Mouse (Mus musculus) cerebellum, adult 11 months (tissue): ENCODE results near the gene Pde9a.

ENCODE experiments used
- DNase-seq: peaks from one replicate; pipeline ENCODE4 v3.0.0; 2022

Gene Pde9a

DNA sequence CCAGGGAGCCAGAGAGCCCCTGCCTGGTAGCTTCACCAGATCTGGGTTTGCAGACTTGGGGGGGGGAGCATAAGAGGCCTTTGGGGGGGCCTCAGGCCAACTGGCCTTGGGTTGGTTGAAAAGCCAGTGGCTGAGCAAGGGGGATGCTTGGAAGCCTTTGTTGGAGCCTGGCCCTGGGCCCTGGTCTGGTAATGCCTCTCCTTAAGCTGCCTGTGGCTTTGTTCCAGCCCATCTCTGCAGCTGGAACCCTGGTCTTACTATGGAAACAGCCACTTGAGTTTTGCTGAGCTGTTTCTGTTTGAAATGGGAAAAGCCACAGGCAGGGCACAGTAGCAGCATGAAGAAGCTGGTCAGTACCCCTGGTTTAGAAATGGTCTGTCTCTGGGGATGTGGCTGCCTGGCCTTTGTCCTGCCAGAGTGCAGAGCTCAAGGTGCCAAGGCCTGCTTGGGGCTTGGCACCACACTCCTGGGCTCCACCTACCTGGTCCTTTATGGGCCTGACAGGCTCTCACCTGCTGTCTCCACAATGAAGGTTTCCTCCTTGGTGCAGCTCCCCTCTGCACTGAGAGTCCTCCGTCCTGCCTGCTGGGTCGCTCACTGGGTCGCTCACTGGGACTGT is 3.5 kb downstream of the Pde9a start:
- DNase-seq = no peak

DNA sequence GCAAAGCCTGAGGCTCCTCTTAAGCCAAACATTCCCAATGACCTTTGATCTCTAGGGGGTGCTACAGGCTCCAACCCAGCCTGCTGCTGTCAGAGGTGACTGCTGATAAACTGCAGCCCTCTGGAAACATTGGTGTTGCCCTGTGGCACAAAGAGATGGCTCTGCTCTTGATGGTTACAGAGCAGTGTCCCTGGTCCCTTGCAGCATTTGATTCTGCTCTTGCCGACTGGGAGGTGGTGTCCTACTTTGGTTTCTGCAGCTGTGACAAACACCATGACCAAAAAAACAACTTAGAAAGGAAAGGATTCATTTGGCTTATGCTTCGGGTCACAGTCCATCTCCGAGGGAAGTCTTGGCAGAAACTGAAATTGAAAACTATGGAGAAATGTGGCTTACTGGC is 5.5 kb downstream of the Pde9a start:
- DNase-seq = no peak

DNA sequence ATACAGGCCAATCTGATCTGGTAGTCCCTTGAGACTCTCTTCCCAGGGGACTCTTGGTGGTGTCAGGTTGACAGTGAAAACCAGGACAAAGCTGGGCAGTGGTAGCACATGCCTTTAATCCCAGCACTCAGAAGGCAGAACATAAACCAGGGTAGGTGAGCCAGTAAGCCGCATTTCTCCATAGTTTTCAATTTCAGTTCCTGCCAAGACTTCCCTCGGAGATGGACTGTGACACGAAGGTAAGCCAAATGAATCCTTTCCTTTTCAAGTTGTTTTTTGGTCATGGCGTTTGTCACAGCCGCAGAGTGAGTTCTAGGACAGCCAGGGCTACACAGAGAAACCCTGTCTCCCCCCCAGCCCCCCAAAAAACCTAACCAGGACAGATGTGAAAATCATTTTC is 6.0 kb downstream of the Pde9a start:
- DNase-seq = no peak

DNA sequence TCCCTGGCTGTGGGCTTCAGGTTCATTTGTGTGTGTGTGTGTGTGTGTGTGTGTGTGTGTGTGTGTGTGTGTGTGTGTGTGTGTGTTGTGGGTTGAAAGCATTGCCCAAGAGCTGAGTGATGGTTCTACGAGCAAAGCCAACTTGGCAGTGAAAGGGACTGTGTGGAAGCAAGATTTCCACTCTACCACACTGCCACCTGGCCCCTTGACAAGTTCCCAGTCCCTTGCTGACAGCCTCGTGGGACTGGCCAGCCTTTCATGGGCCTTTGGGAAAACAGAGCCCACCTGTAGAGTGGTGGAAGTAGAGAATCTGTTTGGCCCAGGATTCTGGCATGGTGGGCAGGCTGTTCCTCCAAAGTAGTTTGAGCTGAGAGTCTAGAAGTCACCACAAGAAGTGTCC is 7.8 kb downstream of the Pde9a start:
- DNase-seq = no peak

DNA sequence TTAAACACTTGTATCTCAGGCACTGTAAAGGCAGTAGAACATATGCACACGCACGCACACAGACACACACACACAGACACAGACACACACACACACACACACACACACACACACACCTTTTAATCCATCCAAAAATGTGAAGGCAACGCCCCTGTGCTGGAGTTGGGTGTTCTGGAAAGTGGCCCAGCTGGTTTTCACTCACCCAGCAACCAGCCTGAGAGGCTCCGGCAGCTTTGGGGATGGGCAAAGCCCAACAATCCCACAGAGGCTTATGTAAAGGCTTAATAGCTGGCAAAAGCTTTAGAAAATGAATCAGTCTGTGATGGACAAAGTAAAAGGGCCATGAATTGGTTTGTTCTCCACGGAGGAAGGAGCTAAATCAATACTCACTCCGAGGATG is 14.3 kb downstream of the Pde9a start:
- no peak for DNase-seq

DNA sequence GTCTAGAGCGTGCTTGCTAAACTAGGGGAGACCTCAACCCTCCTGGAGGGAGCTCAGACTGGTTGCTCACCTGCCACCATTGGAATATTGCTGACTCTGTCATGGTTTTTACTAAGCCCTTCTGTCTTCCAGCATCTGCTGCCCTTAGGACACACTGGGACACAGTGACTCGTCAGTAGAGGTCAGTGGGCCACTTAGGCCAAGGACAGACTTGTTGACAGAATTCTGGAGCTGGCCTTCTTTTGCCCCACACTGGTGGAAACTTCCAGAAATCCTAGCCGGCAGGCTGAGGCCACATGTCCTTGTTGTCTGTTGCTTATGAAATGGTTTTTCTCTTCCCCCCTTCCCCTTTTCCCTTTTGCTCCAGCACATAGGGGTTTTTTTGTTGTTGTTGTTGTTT is 15.2 kb downstream of the Pde9a start:
- DNase-seq = no peak

DNA sequence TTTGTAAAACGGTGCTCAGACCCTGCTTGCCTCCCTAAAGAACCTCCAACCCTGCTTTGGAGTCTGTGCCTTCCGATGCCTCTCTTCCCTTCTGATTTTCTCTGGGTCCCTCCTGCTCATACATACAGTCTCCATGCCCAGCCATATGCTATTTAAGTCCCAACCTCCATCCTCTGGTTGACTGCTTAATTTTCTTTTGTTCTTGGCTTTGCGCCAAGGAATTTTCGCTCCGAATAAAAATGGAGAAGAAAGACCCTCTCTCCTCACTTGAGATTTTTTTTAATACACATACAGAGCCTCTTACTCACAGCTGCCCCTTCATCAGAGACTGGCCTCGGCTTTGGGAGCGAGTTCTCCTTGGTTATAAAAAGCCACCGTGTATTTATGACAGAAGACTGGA is 16.7 kb downstream of the Pde9a start:
- DNase-seq = no peak

DNA sequence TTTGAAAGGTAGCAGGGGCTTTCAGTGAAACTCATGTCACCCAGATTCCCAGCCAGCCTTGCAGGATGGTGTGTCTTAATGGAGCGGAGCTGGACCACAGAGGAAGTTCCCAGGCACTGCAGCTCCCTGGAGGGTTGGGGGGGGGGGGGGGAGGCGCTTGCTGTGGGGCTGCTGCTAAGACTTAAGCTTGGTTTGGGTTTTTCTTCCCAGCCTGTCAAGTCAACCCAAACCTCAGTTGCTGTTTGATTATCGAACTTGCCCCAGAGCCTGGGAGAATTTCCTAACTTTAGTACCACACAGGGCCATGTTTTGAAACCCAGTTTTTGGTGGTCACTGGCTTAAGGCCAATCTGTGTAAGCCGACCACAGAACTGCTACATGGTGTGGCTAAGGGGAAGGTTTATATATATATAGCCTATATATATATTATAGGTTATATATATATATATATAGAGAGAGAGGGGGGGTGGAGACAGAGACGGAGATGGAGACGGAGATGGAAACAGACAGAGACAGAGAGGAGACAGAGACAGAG is 19.8 kb downstream of the Pde9a start:
- DNase-seq = no peak

DNA sequence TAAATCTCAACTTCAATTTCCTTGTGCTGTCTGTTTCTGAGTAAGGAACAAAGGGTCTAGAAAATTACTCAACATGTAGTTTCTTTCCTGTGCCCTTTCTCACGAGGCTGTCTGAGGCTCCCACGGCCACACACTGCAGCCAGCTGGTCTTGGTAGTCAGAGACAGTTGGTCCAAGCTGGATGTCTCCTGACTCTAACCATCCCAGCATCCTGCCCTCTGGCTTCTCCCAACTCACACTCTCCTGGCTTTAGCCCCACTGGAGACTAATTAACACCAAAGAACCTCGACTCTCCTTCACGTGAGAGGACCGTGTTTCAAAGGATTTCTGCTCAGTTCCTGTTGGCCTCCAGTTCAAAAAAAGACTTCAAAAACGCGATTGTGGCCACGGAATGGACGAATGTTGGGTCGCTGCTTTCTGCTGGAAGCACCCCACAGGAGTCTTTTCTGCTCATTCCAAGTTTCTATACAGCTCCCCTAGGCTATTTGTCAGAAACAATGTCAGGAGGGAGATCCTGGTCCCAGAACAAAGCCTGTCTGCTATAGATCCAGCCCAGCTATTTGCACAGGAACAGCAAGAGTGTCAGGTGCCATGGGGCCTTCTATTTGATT is 23.8 kb downstream of the Pde9a start:
- DNase-seq = no peak

DNA sequence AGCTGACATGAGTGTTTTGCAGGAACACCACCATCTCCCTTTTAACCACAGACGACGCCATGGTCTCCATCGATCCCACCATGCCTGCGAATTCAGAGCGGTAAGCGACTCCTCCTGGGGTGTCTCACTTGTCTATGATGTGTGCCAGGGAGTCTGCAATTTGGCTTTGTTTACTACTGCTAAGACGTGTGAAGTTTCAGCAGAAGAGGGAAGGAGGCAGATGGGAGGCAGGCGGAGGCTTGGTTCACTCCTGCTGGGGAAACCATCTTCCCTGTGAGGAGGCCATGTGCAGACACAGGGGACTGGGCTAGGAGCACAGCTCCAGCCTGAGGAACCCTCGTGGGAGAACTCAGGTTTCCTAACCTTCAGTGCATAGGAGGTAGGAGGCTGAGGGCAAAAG is 29.2 kb downstream of the Pde9a start:
- no peak for DNase-seq

DNA sequence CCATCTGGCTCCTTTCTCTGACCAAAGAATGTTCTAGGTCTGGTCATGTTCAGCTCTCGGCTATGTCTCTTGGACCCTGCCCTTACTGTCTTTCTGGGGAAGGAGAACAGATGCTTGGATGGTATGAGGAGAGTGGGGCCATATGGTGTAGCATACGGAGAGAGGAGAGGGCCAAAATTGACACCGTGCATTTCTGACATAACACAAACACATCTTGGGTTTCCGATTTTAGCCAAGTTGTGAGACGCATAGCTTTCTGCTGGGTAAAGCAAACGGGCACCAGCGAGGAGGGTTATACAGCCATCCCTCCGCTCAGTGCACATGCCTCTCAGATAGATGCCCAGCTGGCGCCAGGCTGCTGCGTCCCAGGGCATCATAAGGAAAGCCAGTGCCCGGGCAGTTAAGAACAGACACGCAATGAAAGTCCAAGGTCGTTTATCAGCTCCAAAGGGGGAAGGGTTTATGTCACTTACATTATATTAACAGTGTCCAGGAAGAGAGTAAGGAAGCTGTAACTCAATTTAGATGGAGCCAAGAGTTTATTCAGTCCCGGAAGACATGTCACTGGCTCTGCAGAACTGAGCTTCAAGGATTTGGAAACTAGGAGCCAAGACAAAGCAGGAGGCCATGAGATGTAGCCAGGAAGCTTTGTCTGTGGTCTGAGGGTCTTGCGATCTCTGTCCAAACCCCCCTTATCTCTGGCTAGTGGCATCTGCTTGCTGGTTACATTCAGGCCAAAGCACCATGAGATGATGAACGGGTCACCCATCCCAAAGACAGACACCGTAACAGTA is 33.0 kb downstream of the Pde9a start:
- peak; percentile 77 for DNase-seq

DNA sequence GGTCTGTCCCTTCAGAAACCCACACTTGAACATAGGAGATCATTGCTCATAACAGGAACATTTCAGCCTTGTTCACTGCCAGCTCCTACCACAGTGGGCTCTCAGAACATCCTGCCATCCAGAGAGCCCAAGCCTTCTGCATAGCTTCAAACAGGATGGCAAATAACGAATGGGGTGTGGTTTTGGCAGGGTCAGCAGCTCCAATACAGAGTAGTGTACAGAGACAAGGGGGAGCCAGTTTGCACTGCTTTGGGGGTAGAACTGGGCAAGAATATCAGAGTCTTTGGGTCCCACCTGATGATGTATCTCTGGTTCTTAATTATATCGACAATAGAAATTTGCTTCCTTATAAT is 33.6 kb downstream of the Pde9a start:
- DNase-seq = no peak

DNA sequence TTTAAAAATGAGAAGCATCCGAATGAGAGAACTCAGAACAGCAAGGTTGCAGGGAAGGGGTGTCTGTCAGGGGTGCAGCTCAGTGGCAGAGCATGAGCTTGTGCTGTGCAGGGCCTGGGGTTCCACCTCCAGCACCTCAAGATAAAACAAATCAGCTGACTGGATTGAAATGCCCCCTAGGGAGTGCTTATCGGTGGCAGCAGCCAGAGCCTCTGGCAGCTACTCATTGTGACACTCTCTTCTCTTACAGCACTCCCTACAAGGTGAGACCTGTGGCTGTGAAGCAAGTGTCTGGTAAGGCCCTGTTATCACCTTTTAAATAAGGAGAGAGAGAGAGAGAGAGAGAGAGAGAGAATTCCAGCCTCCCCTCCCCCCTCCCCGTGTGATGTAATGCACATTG is 34.0 kb downstream of the Pde9a start:
- DNase-seq = no peak

DNA sequence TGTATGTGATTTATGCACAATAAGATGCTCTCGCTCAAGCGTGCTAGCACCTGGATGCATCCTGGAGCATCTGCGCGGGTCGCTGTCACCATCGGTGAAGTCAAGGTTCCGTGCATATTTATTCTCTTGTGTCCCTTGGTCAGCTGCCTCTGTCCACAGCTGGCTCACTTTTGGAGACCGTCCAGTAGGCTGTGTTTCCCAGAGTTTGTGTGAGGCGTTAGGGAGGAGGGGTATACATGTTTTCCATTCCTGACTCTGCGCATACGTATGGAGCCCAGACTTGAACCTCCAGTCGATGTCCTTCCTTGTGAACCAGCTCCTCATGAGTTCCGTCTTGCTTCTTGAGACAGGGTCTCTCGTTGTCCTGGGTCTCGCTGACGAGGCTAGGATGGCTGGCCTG is 34.6 kb downstream of the Pde9a start:
- no peak for DNase-seq

DNA sequence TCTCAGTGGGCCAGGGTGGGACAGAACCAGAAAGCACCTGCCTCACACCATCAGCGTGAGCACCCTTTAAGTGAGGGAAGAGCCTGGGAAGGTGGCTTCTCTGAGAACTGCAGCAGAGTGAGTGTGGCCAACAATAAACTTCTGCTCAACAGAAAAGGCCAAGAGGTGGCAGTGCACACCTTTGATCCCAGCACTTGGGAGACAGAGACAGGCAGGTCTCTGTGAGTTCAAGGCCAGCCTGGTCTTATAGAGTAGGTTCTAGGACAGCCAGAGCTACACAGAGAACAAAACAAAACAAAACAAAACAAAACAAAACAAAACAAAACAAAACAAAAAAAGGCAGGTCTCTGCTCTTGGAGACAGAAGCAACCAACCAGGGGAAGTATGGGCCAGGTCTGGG is 36.4 kb downstream of the Pde9a start:
- DNase-seq = no peak

DNA sequence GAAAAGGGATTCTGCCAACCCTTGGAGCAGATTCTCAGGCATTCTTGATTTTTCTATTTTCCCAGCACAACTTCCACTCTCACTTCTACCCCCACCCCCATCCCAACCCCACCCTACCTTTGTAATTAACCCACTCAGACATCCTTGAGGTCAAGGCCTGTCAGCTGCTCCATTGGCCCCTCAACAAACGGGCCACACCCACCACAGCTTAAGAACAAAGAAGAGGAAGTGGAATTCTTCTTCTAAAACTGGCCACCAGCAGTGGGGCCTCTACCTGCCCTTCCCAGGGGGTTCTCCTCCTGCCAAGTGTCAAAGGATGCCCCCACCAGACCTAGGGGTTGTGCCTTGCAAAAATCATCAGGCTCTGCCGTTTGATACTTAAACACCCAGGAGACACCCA is 37.0 kb downstream of the Pde9a start:
- no peak for DNase-seq

DNA sequence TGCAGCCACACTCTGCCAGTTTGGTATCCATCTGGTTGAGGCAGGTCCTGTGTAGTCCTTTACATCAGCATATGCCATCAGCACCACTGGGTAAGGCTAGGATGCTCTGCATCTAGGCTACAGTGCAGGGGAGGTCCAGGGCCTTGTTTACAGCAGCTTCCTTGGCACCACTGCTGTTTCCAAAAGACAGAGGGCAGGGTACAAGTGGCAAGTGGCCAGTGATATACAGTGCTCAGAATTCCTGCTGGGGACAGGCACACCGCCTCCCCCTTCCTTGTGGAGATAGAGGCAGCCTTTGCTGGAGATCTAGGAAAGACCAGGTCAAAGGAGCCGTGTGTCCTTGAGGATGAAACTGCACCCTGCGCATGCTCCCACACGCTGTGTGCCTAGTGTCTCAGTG is 38.3 kb downstream of the Pde9a start:
- no peak for DNase-seq

DNA sequence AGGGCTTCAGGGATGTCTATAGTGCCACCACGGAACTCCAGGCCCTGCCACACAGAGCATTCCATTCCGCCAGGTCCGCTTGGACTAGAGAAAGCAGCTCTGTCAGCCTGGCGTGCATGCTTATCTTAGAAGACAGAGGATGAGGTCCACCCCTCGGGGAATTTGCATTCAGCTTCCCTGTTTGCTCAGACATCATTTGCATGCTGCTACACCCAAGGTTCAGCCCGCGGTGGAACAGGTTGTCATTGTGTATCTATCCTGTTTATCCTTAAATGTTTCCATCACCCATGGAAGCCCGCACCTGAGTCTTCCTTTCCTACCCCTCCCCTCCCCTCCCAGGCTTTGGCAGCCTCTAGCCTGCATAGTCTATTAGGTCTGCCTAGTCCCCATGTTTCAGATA is 38.8 kb downstream of the Pde9a start:
- DNase-seq = no peak

DNA sequence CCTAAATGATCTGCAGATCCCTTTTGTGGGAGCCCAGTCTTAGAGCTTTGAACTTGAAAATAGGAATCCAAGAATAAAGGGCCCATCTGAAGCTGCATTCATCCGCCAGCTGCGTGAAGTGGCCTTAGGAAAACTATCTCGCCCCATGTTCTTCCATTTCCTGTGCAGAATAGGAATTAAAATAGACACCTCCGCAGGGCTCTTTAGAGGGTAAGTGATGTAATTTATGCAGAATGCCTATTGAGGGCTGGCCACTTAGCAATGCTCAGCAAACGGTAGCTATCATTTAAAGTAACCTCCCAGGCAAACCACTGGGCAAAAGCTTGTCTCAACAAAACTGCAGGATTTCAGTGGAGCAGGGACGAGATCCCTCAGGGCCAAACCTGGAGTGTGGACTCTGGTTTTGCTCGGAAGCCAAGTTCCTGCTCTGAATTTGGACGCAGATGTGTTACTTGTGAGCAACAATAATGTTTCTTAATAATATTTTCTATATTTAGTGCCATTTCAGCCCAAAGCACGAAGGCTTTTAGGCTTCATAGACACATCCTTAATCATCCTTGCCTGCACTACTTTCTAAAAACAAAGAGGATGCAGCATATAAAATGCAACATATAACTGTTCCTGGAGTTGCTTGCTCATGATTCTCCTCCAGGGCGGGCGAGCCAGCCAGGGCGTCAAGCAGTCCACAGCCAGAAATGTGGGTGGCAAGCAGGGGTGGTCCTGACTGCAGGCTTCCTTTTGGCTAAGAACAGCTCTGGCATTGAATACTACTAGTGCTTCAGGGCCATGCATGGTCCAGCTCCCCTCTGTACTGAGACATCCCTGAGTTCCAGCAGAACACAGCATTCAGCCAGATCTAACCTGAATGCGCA is 40.1 kb downstream of the Pde9a start:
- no peak for DNase-seq

DNA sequence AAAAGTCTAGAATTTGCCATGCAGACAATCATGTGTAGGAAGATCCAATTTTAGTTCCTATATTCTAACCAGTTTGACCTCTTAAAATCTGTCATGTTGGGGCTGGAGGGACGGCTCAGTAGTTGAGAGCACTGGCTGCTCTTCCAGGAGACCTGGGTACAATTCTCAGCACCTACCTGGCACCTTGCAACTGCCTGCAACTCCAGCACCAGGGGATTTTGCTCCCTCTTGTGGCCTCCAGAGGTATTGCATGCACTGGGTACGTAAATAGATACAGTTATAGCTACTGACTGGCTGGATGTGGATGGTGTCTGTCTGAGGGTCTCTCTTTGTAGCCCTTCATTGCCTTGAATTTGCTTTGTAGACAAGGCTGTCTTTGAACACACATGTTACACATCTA is 43.4 kb downstream of the Pde9a start:
- no peak for DNase-seq

DNA sequence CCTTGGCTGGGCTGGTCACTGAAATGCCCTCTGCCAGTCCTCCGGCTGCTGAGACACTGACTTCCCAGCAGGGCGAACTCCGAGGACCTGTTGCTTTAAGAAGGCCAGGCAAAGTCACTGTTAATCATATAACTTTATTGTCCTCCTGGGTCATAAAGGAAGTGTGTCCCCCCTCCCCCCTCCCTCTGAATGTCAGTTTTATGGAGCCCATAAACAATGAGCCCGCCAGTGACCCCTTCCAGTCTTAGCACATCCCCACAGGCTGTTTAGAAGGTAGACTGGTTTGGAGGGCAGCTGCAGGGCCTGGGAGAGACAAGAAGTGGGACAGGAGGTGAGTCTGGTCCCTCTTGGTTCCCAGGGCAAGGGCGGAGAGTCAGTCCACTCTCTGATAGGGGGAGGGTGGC is 46.9 kb downstream of the Pde9a start:
- no peak for DNase-seq

DNA sequence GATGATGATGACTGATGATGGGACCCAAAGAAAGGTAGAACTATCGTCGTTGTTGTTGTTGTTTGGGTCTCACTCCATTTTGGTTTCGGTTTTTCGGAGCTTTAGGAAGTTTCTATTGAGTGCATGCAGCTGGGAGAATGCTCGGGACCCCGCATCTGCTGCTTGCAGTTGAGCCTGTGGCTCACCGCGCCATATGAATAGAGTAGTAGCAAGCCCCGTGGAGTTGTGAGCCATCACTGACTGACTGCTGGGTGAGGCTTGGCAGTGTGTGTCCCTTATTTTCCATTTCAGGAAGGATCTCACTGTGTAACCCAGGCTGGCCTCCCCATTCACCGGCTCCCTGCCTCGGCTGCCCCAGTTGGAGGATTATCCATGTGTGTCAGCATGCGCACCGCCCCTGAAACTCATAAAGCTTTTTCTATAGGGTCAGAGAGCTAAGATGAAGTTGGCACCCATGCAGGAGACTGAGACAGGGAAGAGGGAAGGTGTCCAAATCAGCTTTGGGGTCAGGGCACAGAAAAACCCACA is 47.5 kb downstream of the Pde9a start:
- no peak for DNase-seq
